Mouse (Mus musculus) liver, embryonic 16.5 days (tissue): ENCODE measurements at regions not wholly inside any gene's neighbourhood (a gene's known extent, or its start where the extent isn't known, plus 50 kb on each side); places are given as distances from the start of the nearest gene placed in this dataset.

Experiments
- ATAC-seq: fragments of 200-750 bp; cut with Nextera tagmentation; 2 replicates; pipeline ENCODE4 v1.8.0; 2017; ENCODE audit warnings: low read depth, mild to moderate bottlenecking, moderate number of reproducible peaks, moderate library complexity
- H3K27ac ChIP-seq: fragments of 300-500 bp; sonication (generic); 2 replicates; pipeline ENCODE4 v1.5.1; 2014; ENCODE audit warnings: mild to moderate bottlenecking, low read length
- H3K27me3 ChIP-seq: fragments of 300-500 bp; sonication (generic); 2 replicates; pipeline ENCODE4 v1.6.1; 2014; ENCODE audit warnings: low read depth, low read length, mixed read lengths; ENCODE audit not compliant: control insufficient read depth, insufficient read depth
- H3K36me3 ChIP-seq: fragments of 300-500 bp; sonication (generic); 2 replicates; pipeline ENCODE4 v1.6.1; 2014; ENCODE audit warnings: mild to moderate bottlenecking; ENCODE audit not compliant: control insufficient read depth, insufficient read depth
- H3K4me1 ChIP-seq: fragments of 300-500 bp; sonication (generic); 2 replicates; pipeline ENCODE4 v1.6.1; 2014; ENCODE audit warnings: low read depth, low read length, mixed read lengths; ENCODE audit not compliant: control insufficient read depth
- H3K4me2 ChIP-seq: fragments of 300-500 bp; sonication (generic); 2 replicates; pipeline ENCODE4 v1.6.1; 2014; ENCODE audit warnings: low read depth, low read length, mixed read lengths
- H3K4me3 ChIP-seq: fragments of 300-500 bp; sonication (generic); 2 replicates; pipeline ENCODE4 v1.5.1; 2014; ENCODE audit warnings: low read depth, mild to moderate bottlenecking, low read length
- H3K9ac ChIP-seq: fragments of 300-500 bp; sonication (generic); 2 replicates; pipeline ENCODE4 v1.6.1; 2014; ENCODE audit warnings: low read depth, low read length
- H3K9me3 ChIP-seq: fragments of 300-500 bp; sonication (generic); replicated peaks from 2 replicates; pipeline ENCODE4 v1.6.1; 2016; ENCODE audit warnings: low read length; ENCODE audit not compliant: control insufficient read depth
- WGBS: fragments of 180-500 bp; shearing (Covaris S2); extraction: QIAGEN DNeasy Blood & Tissue Kit; methylation state at CpG from one replicate; pipeline ENCODE4 v1.1.7; 2014; ENCODE audit not compliant: insufficient replicate concordance; 5-methylcytosine and 5-hydroxymethylcytosine counted together

DNA sequence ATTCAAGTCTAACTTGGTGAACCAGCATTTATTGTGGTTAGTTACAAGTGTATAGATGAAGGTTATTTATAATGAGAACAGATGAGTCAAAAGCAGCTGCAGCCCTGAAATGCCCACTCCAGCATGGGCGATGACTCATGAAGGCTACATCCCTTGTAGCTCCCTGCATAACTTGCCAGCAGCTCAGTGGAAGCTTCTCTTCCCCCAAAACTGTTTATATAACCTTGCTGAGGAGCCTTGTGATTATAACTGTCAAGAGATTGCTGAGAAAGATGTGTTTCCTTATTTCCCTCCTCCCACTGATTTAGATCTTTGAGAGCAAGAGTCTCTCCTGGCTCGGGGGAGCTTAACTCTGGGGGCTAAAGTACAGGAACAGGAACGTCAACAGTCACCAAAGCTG lies 382.8 kb downstream of the Dnajb9 start:
- Histone ChIP-seq H3K36me3 (no peaks in the 10 kb centered on the region), H3K4me3 (no peak overlapping the region), H3K9ac (no peak overlapping the region), H3K27me3 (no peaks in the 10 kb centered on the region), H3K9me3 (no peaks in the 10 kb centered on the region), H3K4me1 (no peaks in the 10 kb centered on the region), H3K4me2 (no peak overlapping the region), H3K27ac (no peak overlapping the region)
- no peak for ATAC-seq
- WGBS, result 20% methylated on average over 3 of the region's 3 CpGs

DNA sequence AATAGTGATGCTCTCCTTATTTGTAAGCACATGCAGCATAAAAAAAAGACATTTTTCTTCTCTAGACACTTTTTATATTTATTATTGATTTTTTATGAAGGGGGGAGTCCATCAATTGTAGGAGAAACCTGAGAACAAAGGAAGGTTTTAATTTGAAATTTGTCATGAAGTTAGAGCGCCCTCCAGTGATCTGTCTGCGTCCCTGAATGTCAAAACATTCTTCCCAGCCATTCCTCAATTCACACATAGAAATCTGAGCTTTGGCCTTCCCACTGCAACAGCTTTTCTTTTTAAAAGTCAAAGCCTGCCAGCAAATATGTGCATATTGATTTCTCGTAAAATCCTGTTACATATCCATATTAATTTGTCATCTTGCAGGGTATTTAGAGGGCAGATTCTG lies 396.6 kb downstream of the Dnajb9 start:
- 11% methylated on average over 3 of the region's 3 CpGs for WGBS
- no peak for ATAC-seq
- no peak overlapping the region for H3K27ac ChIP-seq

DNA sequence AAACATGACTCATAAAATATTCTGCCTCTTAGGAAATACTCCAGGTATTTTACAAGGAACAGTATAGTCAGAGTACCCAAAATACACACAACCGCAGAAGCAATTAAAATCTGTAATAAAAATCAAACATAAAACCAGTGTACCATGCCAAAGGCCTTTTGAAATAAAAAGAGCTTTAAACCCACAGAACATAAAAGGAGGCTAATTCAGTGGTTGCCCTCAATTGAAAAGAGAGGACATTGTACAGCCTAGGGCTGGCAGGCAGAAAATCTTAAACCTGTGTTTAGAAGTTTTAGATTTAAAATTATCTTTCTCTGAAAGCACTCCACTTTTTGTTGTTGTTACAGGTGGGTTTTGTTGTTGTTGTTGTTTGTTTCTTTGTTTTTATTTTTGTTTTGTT lies 437.4 kb downstream of the Dnajb9 start:
- H3K9ac ChIP-seq, result no peak overlapping the region
- no peak overlapping the region for H3K4me3 ChIP-seq
- no peaks in the 10 kb centered on the region for H3K36me3 ChIP-seq
- no peaks in the 10 kb centered on the region for H3K9me3 ChIP-seq
- no peak overlapping the region for H3K4me2 ChIP-seq
- H3K27ac ChIP-seq, result no peak overlapping the region
- 77% methylated on average over 1 of the region's 1 CpGs for WGBS
- no peaks in the 10 kb centered on the region for H3K4me1 ChIP-seq
- ATAC-seq, result no peak
- no peaks in the 10 kb centered on the region for H3K27me3 ChIP-seq

More for the DNA sequence above, 396.6 kb downstream of the Dnajb9 start:
- no peak overlapping the region for H3K4me3 ChIP-seq
- H3K4me1 ChIP-seq, result no peaks in the 10 kb centered on the region
- H3K27me3 ChIP-seq, result no peaks in the 10 kb centered on the region
- no peak overlapping the region for H3K9ac ChIP-seq
- H3K4me2 ChIP-seq, result no peak overlapping the region
- no peaks in the 10 kb centered on the region for H3K36me3 ChIP-seq
- H3K9me3 ChIP-seq, result no peaks in the 10 kb centered on the region

DNA sequence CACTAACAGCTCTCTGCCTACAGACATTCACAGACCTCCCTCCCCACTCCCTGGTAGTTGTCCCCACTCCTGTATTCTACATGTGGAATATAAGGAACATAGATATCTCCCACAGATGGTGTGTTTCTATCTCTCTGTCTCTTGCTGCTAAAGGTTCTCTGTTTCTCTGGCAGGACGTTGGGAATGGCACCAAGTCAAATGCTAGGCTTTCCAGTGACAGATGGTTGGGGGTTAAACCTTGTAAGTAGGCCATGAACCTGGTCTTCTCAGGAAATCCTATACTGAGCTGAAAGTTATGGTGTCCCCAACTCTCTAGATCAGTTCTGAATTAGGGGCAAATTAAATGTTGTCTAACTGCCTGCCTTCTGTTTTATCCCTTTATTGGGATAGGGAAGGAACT lies 448.0 kb downstream of the Dnajb9 start:
- whole genome bisulfite sequencing, result 26% methylated on average over 1 of the region's 1 CpGs
- no peaks in the 10 kb centered on the region for H3K27me3 ChIP-seq
- no peak overlapping the region for H3K9ac ChIP-seq
- no peak for ATAC-seq
- no peaks in the 10 kb centered on the region for H3K9me3 ChIP-seq
- no peak overlapping the region for H3K4me2 ChIP-seq
- H3K4me3 ChIP-seq, result no peak overlapping the region
- H3K4me1 ChIP-seq, result no peaks in the 10 kb centered on the region
- H3K27ac ChIP-seq, result no peak overlapping the region
- no peaks in the 10 kb centered on the region for H3K36me3 ChIP-seq
